Mouse (Mus musculus) embryonic facial prominence, embryonic 14.5 days (tissue): ENCODE measurements around the gene P3h2. TPM values are rescaled to one million over a fixed set of nuclear protein-coding genes. Genes with fewer than 3 reads are reported as not detected.
A peak's percentile ranks its signal among the peaks of the same experiment; 100 is the strongest.

Source experiments
- ATAC-seq: fragments of 200-750 bp; cut with Nextera tagmentation; 2 replicates; pipeline ENCODE4 v1.8.0; 2017; ENCODE audit warnings: low read depth, moderate number of reproducible peaks, moderate TSS enrichment
- DNase-seq: peaks from one replicate; pipeline ENCODE4 v3.0.0-alpha.2; 2015; ENCODE audit warnings: low spot score
- H3K27ac ChIP-seq: fragments of 300-500 bp; sonication (generic); replicated peaks from 2 replicates; pipeline ENCODE4 v1.5.1; 2014; ENCODE audit warnings: low read depth, mild to moderate bottlenecking, low read length, moderate library complexity
- H3K27me3 ChIP-seq: fragments of 300-500 bp; sonication (generic); replicated peaks from 2 replicates; pipeline ENCODE4 v1.6.1; 2014; ENCODE audit warnings: low read length; ENCODE audit not compliant: control insufficient read depth, insufficient read depth
- H3K36me3 ChIP-seq: fragments of 300-500 bp; sonication (generic); 2 replicates; pipeline ENCODE4 v1.6.1; 2014; ENCODE audit warnings: low read length, mixed read lengths; ENCODE audit not compliant: control insufficient read depth, insufficient read depth
- H3K4me1 ChIP-seq: fragments of 300-500 bp; sonication (generic); 2 replicates; pipeline ENCODE4 v1.6.1; 2014; ENCODE audit warnings: antibody characterized with exemption, low read length; ENCODE audit not compliant: control insufficient read depth, insufficient read depth
- H3K4me2 ChIP-seq: fragments of 300-500 bp; sonication (generic); 2 replicates; pipeline ENCODE4 v1.6.1; 2014; ENCODE audit warnings: low read depth, mild to moderate bottlenecking, low read length, moderate library complexity, mixed read lengths
- H3K4me3 ChIP-seq: fragments of 300-500 bp; sonication (generic); 2 replicates; pipeline ENCODE4 v1.5.1; 2014; ENCODE audit warnings: low read depth, mild to moderate bottlenecking, low read length
- H3K9ac ChIP-seq: fragments of 300-500 bp; sonication (generic); 2 replicates; pipeline ENCODE4 v1.6.1; 2014; ENCODE audit warnings: low read depth, mild to moderate bottlenecking, low read length, moderate library complexity, mixed read lengths
- H3K9me3 ChIP-seq: fragments of 300-500 bp; sonication (generic); 2 replicates; pipeline ENCODE4 v1.6.1; 2016; ENCODE audit warnings: low read length; ENCODE audit not compliant: control insufficient read depth
- WGBS: fragments of 180-500 bp; shearing (Covaris S2); extraction: QIAGEN DNeasy Blood & Tissue Kit; methylation state at CpG from one replicate; pipeline ENCODE4 v1.1.7; 2014; 5-methylcytosine and 5-hydroxymethylcytosine counted together
- polyA plus RNA-seq: library from polyadenylated mRNA; unstranded; fragments of >200 nt; fragmentation: Nextera tagmentation; extraction: Ambion mirVana; gene quantifications from 2 replicates; pipeline ENCODE4 v1.2.1, GENCODE M21; 2014

Gene P3h2
- polyA plus RNA-seq, 1 experiment from 2014 or later, result 10.3 TPM

GRCm38 (mm10) chr16:26082391-26082790 is 23.2 kb downstream of the P3h2 start:
- Histone ChIP-seq H3K4me2 (no peak overlapping the region), H3K9me3 (no peaks in the 10 kb centered on the region), H3K27ac (no peak overlapping the region), H3K4me3 (no peak overlapping the region), H3K4me1 (peaks cover 21% of the 10 kb centered on the region), H3K27me3 (no peaks in the 10 kb centered on the region), H3K36me3 (no peaks in the 10 kb centered on the region), H3K9ac (no peak overlapping the region)
- peak; percentile 26 for DNase-seq
- no peak for ATAC-seq

- 0 out of 2 replicates have a peak overlapping the region, but pooled peaks have one; percentile 15 for H3K9ac ChIP-seq
- peaks cover 21% of the 10 kb centered on the region for H3K4me1 ChIP-seq
- no peak overlapping the region for H3K27ac ChIP-seq
- ATAC-seq (peak; percentile 33; the same call in 1 of the 2 replicates), DNase-seq (peak; percentile 45)
- no peak overlapping the region for H3K4me2 ChIP-seq
- no peak overlapping the region for H3K4me3 ChIP-seq
- no peaks in the 10 kb centered on the region for H3K27me3 ChIP-seq
- no peaks in the 10 kb centered on the region for H3K36me3 ChIP-seq
- WGBS, result 10% methylated on average over 7 of the region's 7 CpGs
- no peaks in the 10 kb centered on the region for H3K9me3 ChIP-seq
Measured at GRCm38 (mm10) chr16:26078923-26079351, 26.6 kb downstream of the P3h2 start.

- Histone ChIP-seq H3K36me3 (no peaks in the 10 kb centered on the region), H3K4me2 (no peak overlapping the region), H3K4me1 (peaks cover 19% of the 10 kb centered on the region), H3K4me3 (no peak overlapping the region), H3K9ac (no peak overlapping the region), H3K27me3 (no peaks in the 10 kb centered on the region), H3K9me3 (no peaks in the 10 kb centered on the region), H3K27ac (no peak overlapping the region)
- DNase-seq (no peak), ATAC-seq (no peak)
- 36% methylated on average over 2 of the region's 2 CpGs for WGBS
Measured at GRCm38 (mm10) chr16:26078100-26078422, 27.5 kb downstream of the P3h2 start.

- H3K4me1 ChIP-seq, result peaks cover 13% of the 10 kb centered on the region
- no peaks in the 10 kb centered on the region for H3K36me3 ChIP-seq
- 64% methylated on average over 10 of the region's 10 CpGs for WGBS
- no peak overlapping the region for H3K4me3 ChIP-seq
- no peak overlapping the region for H3K27ac ChIP-seq
- no peaks in the 10 kb centered on the region for H3K9me3 ChIP-seq
- DNase-seq (no peak), ATAC-seq (0 out of 2 replicates have a peak, but pooled peaks have one; percentile 26)
- H3K9ac ChIP-seq, result no peak overlapping the region
- H3K27me3 ChIP-seq, result no peaks in the 10 kb centered on the region
- no peak overlapping the region for H3K4me2 ChIP-seq
Measured at GRCm38 (mm10) chr16:26077246-26078099, 28.1 kb downstream of the P3h2 start.

GRCm38 (mm10) chr16:26075063-26075462 is 30.5 kb downstream of the P3h2 start:
- Histone ChIP-seq H3K9me3 (no peaks in the 10 kb centered on the region), H3K27me3 (no peaks in the 10 kb centered on the region), H3K9ac (no peak overlapping the region), H3K27ac (no peak overlapping the region), H3K36me3 (no peaks in the 10 kb centered on the region), H3K4me1 (peaks cover 13% of the 10 kb centered on the region), H3K4me2 (no peak overlapping the region), H3K4me3 (no peak overlapping the region)
- ATAC-seq, result no peak
- no peak for DNase-seq

GRCm38 (mm10) chr16:26070376-26070775 is 35.2 kb downstream of the P3h2 start:
- no peaks in the 10 kb centered on the region for H3K9me3 ChIP-seq
- 90% methylated on average over 3 of the region's 3 CpGs for WGBS

GRCm38 (mm10) chr16:26065060-26065459 is 40.5 kb downstream of the P3h2 start:
- no peak overlapping the region for H3K4me3 ChIP-seq
- WGBS, result 58% methylated on average over 6 of the region's 6 CpGs
- no peak for DNase-seq

More at GRCm38 (mm10) chr16:26070376-26070775, 35.2 kb downstream of the P3h2 start:
- no peaks in the 10 kb centered on the region for H3K4me1 ChIP-seq
- no peak overlapping the region for H3K27ac ChIP-seq
- H3K9ac ChIP-seq, result no peak overlapping the region
- ATAC-seq (no peak), DNase-seq (no peak)
- H3K4me3 ChIP-seq, result no peak overlapping the region
- H3K27me3 ChIP-seq, result no peaks in the 10 kb centered on the region
- H3K36me3 ChIP-seq, result no peaks in the 10 kb centered on the region
- H3K4me2 ChIP-seq, result no peak overlapping the region

GRCm38 (mm10) chr16:26060239-26061085 is 45.1 kb downstream of the P3h2 start:
- DNase-seq, result no peak
- 85% methylated on average over 5 of the region's 5 CpGs for WGBS
- H3K27ac ChIP-seq, result no peak overlapping the region

More at GRCm38 (mm10) chr16:26065060-26065459, 40.5 kb downstream of the P3h2 start:
- Histone ChIP-seq H3K36me3 (no peaks in the 10 kb centered on the region), H3K27ac (no peak overlapping the region), H3K4me2 (no peak overlapping the region), H3K9ac (no peak overlapping the region), H3K9me3 (no peaks in the 10 kb centered on the region), H3K4me1 (no peaks in the 10 kb centered on the region), H3K27me3 (no peaks in the 10 kb centered on the region)
- no peak for ATAC-seq

More at GRCm38 (mm10) chr16:26060239-26061085, 45.1 kb downstream of the P3h2 start:
- Histone ChIP-seq H3K4me2 (no peak overlapping the region), H3K4me1 (no peaks in the 10 kb centered on the region), H3K36me3 (no peaks in the 10 kb centered on the region), H3K9ac (no peak overlapping the region), H3K9me3 (no peaks in the 10 kb centered on the region), H3K4me3 (no peak overlapping the region), H3K27me3 (no peaks in the 10 kb centered on the region)
- ATAC-seq, result no peak
